Mouse (Mus musculus) myocyte (in vitro differentiated cells): Measurements from ENCODE around the gene Crip2. TPM values are rescaled to one million over a fixed set of nuclear protein-coding genes. Genes with fewer than 3 reads are reported as not detected.

ENCODE experiments used
- H3K27me3 ChIP-seq: one replicate; pipeline ENCODE4 v1.6.1; 2011; ENCODE audit not compliant: control insufficient read depth, insufficient read depth, insufficient read length
- H3K36me3 ChIP-seq: one replicate; pipeline ENCODE4 v1.6.1; 2011; ENCODE audit not compliant: control insufficient read depth, insufficient read depth
- H3K4me2 ChIP-seq: one replicate; pipeline ENCODE4 v1.6.1; 2011; ENCODE audit warnings: low read depth, control low read depth
- H3K4me3 ChIP-seq: one replicate; pipeline ENCODE4 v1.5.1; 2011; ENCODE audit warnings: mild to moderate bottlenecking, control low read depth, moderate library complexity
- H3K79me2 ChIP-seq: one replicate; pipeline ENCODE4 v1.6.1; 2011; ENCODE audit not compliant: control insufficient read depth, insufficient read depth
- H3ac ChIP-seq: one replicate; pipeline ENCODE4 v1.6.1; 2011; ENCODE audit not compliant: control insufficient read depth, insufficient read length
- CEBPB ChIP-seq: IDR thresholded peaks from 2 replicates; pipeline ENCODE4 v1.6.1; 2011; ENCODE audit warnings: mild to moderate bottlenecking, moderate library complexity; ENCODE audit not compliant: poor library complexity, insufficient read depth, severe bottlenecking
- E2F4 ChIP-seq: IDR thresholded peaks from one replicate; pipeline ENCODE4 v1.6.1; 2011; ENCODE audit warnings: mild to moderate bottlenecking, control low read depth, moderate library complexity; ENCODE audit not compliant: insufficient read depth
- MAX ChIP-seq: IDR thresholded peaks from one replicate; pipeline ENCODE4 v1.6.1; 2011; ENCODE audit warnings: low read depth, mild to moderate bottlenecking, control low read depth
- MYOD1 ChIP-seq, 3 experiments: IDR thresholded peaks; one replicate each; pipeline ENCODE4 v1.6.1; 2011; ENCODE audit warnings: control low read depth in 2 of 3, low read depth in 2 of 3, mild to moderate bottlenecking in 2 of 3, moderate library complexity in 1 of 3; ENCODE audit not compliant: insufficient read length in 2 of 3, control insufficient read depth in 1 of 3
- MYOG ChIP-seq, 3 experiments: IDR thresholded peaks; one replicate each; pipeline ENCODE4 v1.6.1; 2011; ENCODE audit warnings: control low read depth in 2 of 3, low read depth in 2 of 3, mild to moderate bottlenecking in 2 of 3; ENCODE audit not compliant: insufficient read length in 2 of 3, control insufficient read depth in 1 of 3, insufficient read depth in 1 of 3
- POLR2A ChIP-seq: IDR thresholded peaks from one replicate; pipeline ENCODE4 v1.6.1; 2011; ENCODE audit warnings: low read depth, mild to moderate bottlenecking, control low read depth, moderate library complexity; ENCODE audit not compliant: insufficient read length
- POLR2AphosphoS2 ChIP-seq: IDR thresholded peaks from one replicate; pipeline ENCODE4 v1.6.1; 2011; ENCODE audit warnings: low read depth, control low read depth; ENCODE audit not compliant: insufficient read length
- REST ChIP-seq: IDR thresholded peaks from one replicate; pipeline ENCODE4 v1.6.1; 2011; ENCODE audit warnings: mild to moderate bottlenecking, control low read depth, moderate library complexity; ENCODE audit not compliant: insufficient read depth, insufficient read length
- SRF ChIP-seq: IDR thresholded peaks from one replicate; pipeline ENCODE4 v1.6.1; 2011; ENCODE audit warnings: low read depth; ENCODE audit not compliant: control insufficient read depth, insufficient read length
- TCF12 ChIP-seq: IDR thresholded peaks from one replicate; pipeline ENCODE4 v1.6.1; 2011; ENCODE audit warnings: mild to moderate bottlenecking, control low read depth; ENCODE audit not compliant: poor library complexity, insufficient read depth, severe bottlenecking
- TCF3 ChIP-seq: IDR thresholded peaks from one replicate; pipeline ENCODE4 v1.6.1; 2011; ENCODE audit warnings: low read depth, control low read depth; ENCODE audit not compliant: insufficient read length
- USF1 ChIP-seq: IDR thresholded peaks from one replicate; pipeline ENCODE4 v1.6.1; 2011; ENCODE audit warnings: low read depth, mild to moderate bottlenecking, control low read depth, moderate library complexity
- polyA plus RNA-seq: library from polyadenylated mRNA; unstranded; fragments of >200 nt; fragmentation: generic; extraction: Trizol; gene quantifications from one replicate; pipeline ENCODE4 v1.2.1, GENCODE M21; 2012; ENCODE audit warnings: missing spikeins

Crip2 gene
- polyA plus RNA-seq, 1 experiment: 1,146 TPM

- peaks cover 25% of the 10 kb centered on the region for H3K79me2 ChIP-seq
Observed at GRCm38 (mm10) chr12:113114141-113114540, 25.9 kb upstream of the Crip2 start.

GRCm38 (mm10) chr12:113114856-113115538 lies 25.0 kb upstream of the Crip2 start:
- TF ChIP-seq REST: no peak
- TF ChIP-seq SRF: no peak
- TF ChIP-seq TCF3: no peak
- no peak for TF ChIP-seq TCF12
- TF ChIP-seq POLR2A: no peak
- TF ChIP-seq MAX: no peak
- no peak for TF ChIP-seq MYOG (IDR thresholded peaks at IDR 0.05; ENCODE audit: control insufficient read depth in 1 of 3, insufficient read depth in 1 of 3, insufficient read length in 2 of 3, low read depth in 2 of 3)
- no peak for TF ChIP-seq POLR2AphosphoS2
- TF ChIP-seq E2F4: no peak
- no peak for TF ChIP-seq USF1
- TF ChIP-seq MYOD1 (IDR thresholded peaks at IDR 0.05; ENCODE audit: control insufficient read depth in 1 of 3, insufficient read length in 2 of 3, low read depth in 2 of 3): no peak
- TF ChIP-seq CEBPB: no peak
- Histone ChIP-seq H3K79me2 (peaks cover 17% of the 10 kb centered on the region), H3K4me3 (no peak overlapping the region), H3K27me3 (no peaks in the 10 kb centered on the region), H3K36me3 (peaks cover 26% of the 10 kb centered on the region), H3ac (no peak overlapping the region), H3K4me2 (no peak overlapping the region)

More at GRCm38 (mm10) chr12:113114141-113114540, 25.9 kb upstream of the Crip2 start:
- H3K4me2 ChIP-seq: no peak overlapping the region
- TF ChIP-seq TCF3 (no peak), CEBPB (no peak), MAX (no peak), MYOD1 (IDR thresholded peaks at IDR 0.05; ENCODE audit: control insufficient read depth in 1 of 3, insufficient read length in 2 of 3, low read depth in 2 of 3) (no peak), REST (no peak), MYOG (IDR thresholded peaks at IDR 0.05; ENCODE audit: control insufficient read depth in 1 of 3, insufficient read depth in 1 of 3, insufficient read length in 2 of 3, low read depth in 2 of 3) (no peak), USF1 (no peak), E2F4 (no peak), POLR2AphosphoS2 (no peak), POLR2A (no peak), TCF12 (no peak), SRF (no peak)
- H3K36me3 ChIP-seq: peaks cover 26% of the 10 kb centered on the region
- no peak overlapping the region for H3ac ChIP-seq
- H3K4me3 ChIP-seq: no peak overlapping the region
- no peaks in the 10 kb centered on the region for H3K27me3 ChIP-seq

GRCm38 (mm10) chr12:113119516-113120410 lies 20.3 kb upstream of the Crip2 start:
- Histone ChIP-seq H3K79me2 (no peaks in the 10 kb centered on the region), H3K36me3 (peaks cover 21% of the 10 kb centered on the region), H3ac (no peak overlapping the region), H3K27me3 (no peaks in the 10 kb centered on the region), H3K4me2 (no peak overlapping the region), H3K4me3 (no peak overlapping the region)
- TF ChIP-seq CEBPB: no peak
- TF ChIP-seq MYOD1 (IDR thresholded peaks at IDR 0.05; ENCODE audit: control insufficient read depth in 1 of 3, insufficient read length in 2 of 3, low read depth in 2 of 3): no peak
- no peak for TF ChIP-seq TCF12
- TF ChIP-seq TCF3: no peak
- no peak for TF ChIP-seq REST

- no peak overlapping the region for H3ac ChIP-seq
- H3K79me2 ChIP-seq: no peaks in the 10 kb centered on the region
- no peaks in the 10 kb centered on the region for H3K27me3 ChIP-seq
- H3K4me3 ChIP-seq: no peak overlapping the region
- no peak overlapping the region for H3K4me2 ChIP-seq
- H3K36me3 ChIP-seq: peaks cover 20% of the 10 kb centered on the region
- no peak for TF ChIP-seq TCF12
- no peak for TF ChIP-seq SRF
- TF ChIP-seq MAX: no peak
- TF ChIP-seq USF1: no peak
Observed at GRCm38 (mm10) chr12:113124726-113125125, 15.3 kb upstream of the Crip2 start.
